Mouse (Mus musculus): ENCODE measurements at regions not wholly inside any gene's neighbourhood (a gene's known extent, or its start where the extent isn't known, plus 50 kb on each side); places are given as distances from the start of the nearest gene placed in this dataset.
"Not testable (repeated sequence)": the region's sequence is repeated elsewhere in the genome, so short reads cannot be mapped to it uniquely, and the experiment has no call there.

DNA sequence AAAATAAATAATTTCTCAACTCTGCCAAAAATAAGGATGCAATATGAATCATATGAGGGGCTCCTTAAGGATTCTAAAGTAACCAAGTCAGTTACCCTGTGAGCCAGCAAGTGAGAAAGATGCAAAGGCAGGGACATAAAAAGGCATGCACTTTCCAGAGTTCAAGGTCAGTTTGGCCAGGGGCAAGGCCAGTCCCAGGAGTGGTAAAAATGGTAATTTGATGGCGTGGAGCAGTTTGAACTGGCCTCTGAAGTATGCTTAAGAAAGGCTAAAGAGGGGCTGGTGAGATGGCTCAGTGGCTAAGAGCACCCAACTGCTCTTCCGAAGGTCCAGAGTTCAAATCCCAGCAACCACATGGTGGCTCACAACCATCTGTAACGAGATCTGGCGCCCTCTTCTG, 68.8 kb downstream of the BC005561 start:
- DNase-seq (ENCODE audit: low read depth) = not testable (repeated sequence)

DNA sequence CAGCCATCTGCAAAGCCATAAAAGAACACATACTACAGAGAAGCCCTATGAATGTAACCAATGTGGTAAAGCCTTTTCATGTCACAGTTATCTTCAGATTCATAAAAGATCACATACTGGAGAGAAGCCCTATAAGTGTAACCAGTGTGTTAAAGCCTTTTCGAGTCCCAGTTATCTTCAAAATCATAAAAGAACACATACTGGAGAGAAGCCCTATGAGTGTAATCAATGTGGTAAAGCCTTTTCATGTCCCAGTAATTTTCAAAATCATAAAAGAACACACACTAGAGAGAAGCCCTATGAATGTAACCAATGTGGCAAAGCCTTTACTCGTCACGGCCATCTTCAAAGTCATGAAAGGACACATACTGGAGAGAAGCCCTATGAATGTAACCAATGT, 74.2 kb downstream of the BC005561 start:
- peak; percentile 56 for DNase-seq (ENCODE audit: low read depth)

DNA sequence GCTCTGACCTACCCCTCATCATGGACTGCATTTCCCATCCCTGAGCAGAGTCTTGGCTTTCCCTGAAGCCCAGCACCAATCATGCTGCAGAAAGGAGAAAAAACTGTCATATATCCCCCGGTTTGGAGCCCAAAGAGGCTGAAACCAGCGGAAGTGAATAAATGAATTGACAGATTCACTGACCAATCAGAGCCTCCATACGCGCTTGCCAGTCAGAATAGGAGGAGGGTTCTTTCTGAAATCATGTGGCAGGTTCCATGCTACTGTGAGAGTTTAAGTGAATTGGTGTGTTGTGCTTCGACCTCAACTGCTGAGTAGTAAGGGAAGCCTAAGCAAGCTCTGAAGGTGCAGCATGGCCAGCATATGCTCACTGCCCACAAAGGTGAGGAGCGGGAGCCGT, 101.0 kb downstream of the BC005561 start:
- no peak for DNase-seq (ENCODE audit: low read depth)

More for the DNA sequence above, 101.0 kb downstream of the BC005561 start:
- TF ChIP-seq POLR2A (IDR thresholded peaks at IDR 0.05; ENCODE audit: borderline replicate concordance, extremely low read depth, insufficient read depth, insufficient read length, poor library complexity, severe bottlenecking) = no peak
- no peak for TF ChIP-seq CTCF (IDR thresholded peaks at IDR 0.05; ENCODE audit: borderline replicate concordance, extremely low read depth, insufficient read depth, insufficient read length)
